Mouse (Mus musculus) hindbrain, embryonic 15.5 days (tissue): ENCODE measurements around the gene Mef2b. TPM values are rescaled to one million over a fixed set of nuclear protein-coding genes. Genes with fewer than 3 reads are reported as not detected.

Source experiments
- ATAC-seq: fragments of 200-750 bp; cut with Nextera tagmentation; 2 replicates; pipeline ENCODE4 v1.8.0; 2017; ENCODE audit warnings: low read depth, moderate number of reproducible peaks, moderate TSS enrichment; ENCODE audit not compliant: low FRiP score
- H3K27ac ChIP-seq: fragments of 300-500 bp; sonication (generic); replicated peaks from 2 replicates; pipeline ENCODE4 v1.5.1; 2015; ENCODE audit warnings: mild to moderate bottlenecking, inconsistent platforms
- H3K27me3 ChIP-seq: fragments of 300-500 bp; sonication (generic); 2 replicates; pipeline ENCODE4 v1.6.1; 2015; ENCODE audit warnings: control low read depth, inconsistent platforms
- H3K36me3 ChIP-seq: fragments of 300-500 bp; sonication (generic); 2 replicates; pipeline ENCODE4 v1.6.1; 2015; ENCODE audit warnings: control low read depth, inconsistent platforms
- H3K4me1 ChIP-seq: fragments of 300-500 bp; sonication (generic); replicated peaks from 2 replicates; pipeline ENCODE4 v1.6.1; 2015; ENCODE audit warnings: control low read depth, inconsistent platforms
- H3K4me2 ChIP-seq: fragments of 300-500 bp; sonication (generic); 2 replicates; pipeline ENCODE4 v1.6.1; 2015; ENCODE audit warnings: moderate library complexity, mild to moderate bottlenecking, inconsistent platforms
- H3K4me3 ChIP-seq: fragments of 300-500 bp; sonication (generic); 2 replicates; pipeline ENCODE4 v1.5.1; 2015; ENCODE audit warnings: mild to moderate bottlenecking, inconsistent platforms
- H3K9ac ChIP-seq: fragments of 300-500 bp; sonication (generic); 2 replicates; pipeline ENCODE4 v1.6.1; 2015; ENCODE audit warnings: inconsistent platforms
- H3K9me3 ChIP-seq: fragments of 300-500 bp; sonication (generic); 2 replicates; pipeline ENCODE4 v1.6.1; 2016; ENCODE audit warnings: control low read depth, inconsistent platforms
- WGBS: fragments of 180-500 bp; shearing (Covaris S2); methylation state at CpG from one replicate; pipeline ENCODE4 v1.1.7; 2015; 5-methylcytosine and 5-hydroxymethylcytosine counted together
- polyA plus RNA-seq: library from polyadenylated mRNA; unstranded; fragments of >200 nt; fragmentation: Nextera tagmentation; extraction: Ambion mirVana; gene quantifications from 2 replicates; pipeline ENCODE4 v1.2.1, GENCODE M21; 2015

Gene Mef2b
- polyA plus RNA-seq, 1 experiment from 2014 or later = 0.48 TPM

GRCm38 (mm10) chr8:70118726-70119700 lies 20.5 kb upstream of the Mef2b start:
- peak overlapping the region; percentile 58 for H3K4me3 ChIP-seq
- ATAC-seq = peak; percentile 79
- H3K27me3 ChIP-seq = no peaks in the 10 kb centered on the region

GRCm38 (mm10) chr8:70120667-70121066 lies 18.8 kb upstream of the Mef2b start, which contains the start of gene Ncan:
Ncan (minus strand) TSS chr8:70120873.
- Histone ChIP-seq H3K4me3 (peak within 1 kb of the TSS; percentile 58), H3K9me3 (no peaks in the 10 kb centered on the region), H3K36me3 (peaks cover under 1% of the 10 kb centered on the region; the same call in 1 of the 2 replicates), H3K4me2 (peak within 1 kb of the TSS; percentile 62), H3K9ac (peak within 1 kb of the TSS; percentile 77), H3K27me3 (no peaks in the 10 kb centered on the region), H3K4me1 (peaks cover 24% of the 10 kb centered on the region), H3K27ac (peak within 1 kb of the TSS; percentile 89)
- ATAC-seq = peak; percentile 71
- 2% methylated on average over 19 of the region's 19 CpGs for WGBS

More at GRCm38 (mm10) chr8:70118726-70119700, 20.5 kb upstream of the Mef2b start:
- H3K4me1 ChIP-seq = peaks cover 29% of the 10 kb centered on the region
- no peaks in the 10 kb centered on the region for H3K9me3 ChIP-seq
- H3K4me2 ChIP-seq = peak overlapping the region; percentile 62
- H3K36me3 ChIP-seq = peaks cover 16% of the 10 kb centered on the region
- WGBS = 4% methylated on average over 17 of the region's 17 CpGs
- H3K9ac ChIP-seq = peak overlapping the region; percentile 77
- H3K27ac ChIP-seq = peak overlapping the region; percentile 89

GRCm38 (mm10) chr8:70122863-70123262 lies 16.6 kb upstream of the Mef2b start:
- Histone ChIP-seq H3K4me3 (no peak overlapping the region), H3K9ac (no peak overlapping the region), H3K27me3 (no peaks in the 10 kb centered on the region), H3K36me3 (no peaks in the 10 kb centered on the region), H3K4me2 (no peak overlapping the region), H3K27ac (no peak overlapping the region), H3K9me3 (no peaks in the 10 kb centered on the region), H3K4me1 (peaks cover 9% of the 10 kb centered on the region)
- no peak for ATAC-seq
- WGBS = 59% methylated on average over 2 of the region's 2 CpGs

- H3K4me3 ChIP-seq = no peak overlapping the region
- no peak overlapping the region for H3K4me2 ChIP-seq
- no peaks in the 10 kb centered on the region for H3K27me3 ChIP-seq
- 0 out of 2 replicates have a peak, but pooled peaks cover 5% of the 10 kb centered on the region for H3K4me1 ChIP-seq
- no peak for ATAC-seq
- no peak overlapping the region for H3K9ac ChIP-seq
- 68% methylated on average over 8 of the region's 8 CpGs for WGBS
- no peak overlapping the region for H3K27ac ChIP-seq
- no peaks in the 10 kb centered on the region for H3K9me3 ChIP-seq
- no peaks in the 10 kb centered on the region for H3K36me3 ChIP-seq
Measured at GRCm38 (mm10) chr8:70124992-70125391, 14.5 kb upstream of the Mef2b start.

GRCm38 (mm10) chr8:70128435-70128834 lies 11.1 kb upstream of the Mef2b start:
- Histone ChIP-seq H3K9ac (no peak overlapping the region), H3K9me3 (no peaks in the 10 kb centered on the region), H3K4me2 (no peak overlapping the region), H3K4me3 (no peak overlapping the region), H3K27ac (peak overlapping the region; percentile 74), H3K4me1 (peaks cover 20% of the 10 kb centered on the region), H3K36me3 (peaks cover 6% of the 10 kb centered on the region; the same call in 1 of the 2 replicates), H3K27me3 (no peaks in the 10 kb centered on the region)
- WGBS = 65% methylated on average over 3 of the region's 3 CpGs
- no peak for ATAC-seq

GRCm38 (mm10) chr8:70129309-70129952 lies 10.1 kb upstream of the Mef2b start:
- H3K4me2 ChIP-seq = no peak overlapping the region
- peak overlapping the region; percentile 74 for H3K27ac ChIP-seq
- no peak overlapping the region for H3K4me3 ChIP-seq
- peak; percentile 74 for ATAC-seq
- peaks cover 20% of the 10 kb centered on the region for H3K4me1 ChIP-seq
- H3K27me3 ChIP-seq = no peaks in the 10 kb centered on the region
- H3K9ac ChIP-seq = no peak overlapping the region
- H3K9me3 ChIP-seq = no peaks in the 10 kb centered on the region
- 58% methylated on average over 9 of the region's 9 CpGs for WGBS
- H3K36me3 ChIP-seq = peaks cover 10% of the 10 kb centered on the region

GRCm38 (mm10) chr8:70130066-70130465 lies 9.4 kb upstream of the Mef2b start:
- Histone ChIP-seq H3K36me3 (peaks cover 17% of the 10 kb centered on the region), H3K4me2 (no peak overlapping the region), H3K9ac (no peak overlapping the region), H3K4me1 (peaks cover 20% of the 10 kb centered on the region), H3K9me3 (no peaks in the 10 kb centered on the region), H3K27me3 (no peaks in the 10 kb centered on the region), H3K27ac (peak overlapping the region; percentile 74), H3K4me3 (no peak overlapping the region)
- no peak for ATAC-seq
- 81% methylated on average over 3 of the region's 3 CpGs for WGBS

GRCm38 (mm10) chr8:70131166-70131883 lies 8.2 kb upstream of the Mef2b start, which contains the start of gene Nr2c2ap:
Nr2c2ap (plus strand) TSS chr8:70131333.
- Histone ChIP-seq H3K36me3 (peaks cover 24% of the 10 kb centered on the region), H3K9me3 (no peaks in the 10 kb centered on the region), H3K4me3 (peak within 1 kb of the TSS; percentile 63), H3K27me3 (no peaks in the 10 kb centered on the region), H3K9ac (peak within 1 kb of the TSS; percentile 47), H3K4me1 (peaks cover 20% of the 10 kb centered on the region), H3K4me2 (peak within 1 kb of the TSS; percentile 74), H3K27ac (peak within 1 kb of the TSS; percentile 74)
- under 1% methylated on average over 37 of the region's 37 CpGs for WGBS
- ATAC-seq = peak; percentile 82

GRCm38 (mm10) chr8:70134086-70134485 lies 5.4 kb upstream of the Mef2b start:
- ATAC-seq = no peak
- no peak overlapping the region for H3K9ac ChIP-seq
- no peak overlapping the region for H3K4me2 ChIP-seq
- peaks cover 28% of the 10 kb centered on the region for H3K4me1 ChIP-seq
- H3K9me3 ChIP-seq = no peaks in the 10 kb centered on the region
- H3K27me3 ChIP-seq = no peaks in the 10 kb centered on the region
- 94% methylated on average over 5 of the region's 5 CpGs for WGBS
- peaks cover 24% of the 10 kb centered on the region for H3K36me3 ChIP-seq
- no peak overlapping the region for H3K27ac ChIP-seq
- no peak overlapping the region for H3K4me3 ChIP-seq

- no peak overlapping the region for H3K4me3 ChIP-seq
- no peaks in the 10 kb centered on the region for H3K27me3 ChIP-seq
- H3K36me3 ChIP-seq = peaks cover 24% of the 10 kb centered on the region
- no peak for ATAC-seq
- no peaks in the 10 kb centered on the region for H3K9me3 ChIP-seq
- no peak overlapping the region for H3K4me2 ChIP-seq
- H3K9ac ChIP-seq = no peak overlapping the region
- WGBS = 95% methylated on average over 9 of the region's 9 CpGs
- H3K4me1 ChIP-seq = peaks cover 29% of the 10 kb centered on the region
- no peak overlapping the region for H3K27ac ChIP-seq
Measured at GRCm38 (mm10) chr8:70134931-70135330, 4.6 kb upstream of the Mef2b start.

- 85% methylated on average over 4 of the region's 4 CpGs for WGBS
- H3K36me3 ChIP-seq = peaks cover 24% of the 10 kb centered on the region
- H3K27me3 ChIP-seq = no peaks in the 10 kb centered on the region
- no peaks in the 10 kb centered on the region for H3K9me3 ChIP-seq
- no peak overlapping the region for H3K27ac ChIP-seq
- H3K4me3 ChIP-seq = no peak overlapping the region
- ATAC-seq = no peak
- peaks cover 34% of the 10 kb centered on the region for H3K4me1 ChIP-seq
- no peak overlapping the region for H3K9ac ChIP-seq
- no peak overlapping the region for H3K4me2 ChIP-seq
Measured at GRCm38 (mm10) chr8:70136591-70136990, 2.9 kb upstream of the Mef2b start.
